Mouse (Mus musculus) MEL (cell line): ENCODE results near the gene Trappc3l. TPM values are rescaled to one million over a fixed set of nuclear protein-coding genes. Genes with fewer than 3 reads are reported as not detected.

Experiments
- DNase-seq: peaks from one replicate; pipeline ENCODE4 v3.0.0; 2011; ENCODE audit warnings: low read depth, low spot score
- H3K27ac ChIP-seq: 2 replicates; pipeline ENCODE4 v1.5.1; 2012; ENCODE audit warnings: low read depth, mild to moderate bottlenecking, control low read depth, low read length, moderate library complexity; ENCODE audit not compliant: control insufficient read depth
- H3K27me3 ChIP-seq, 2 experiments: fragments of 150-350 bp in 1 of 2; sonication (generic) in 1 of 2; 2 replicates each; pipeline ENCODE4 v1.6.1; 2012; ENCODE audit warnings: low read length in 2 of 2, mild to moderate bottlenecking in 2 of 2, improper control_type of control experiment in 1 of 2, moderate library complexity in 1 of 2; ENCODE audit not compliant: insufficient read depth in 2 of 2, control insufficient read depth in 1 of 2
- H3K36me3 ChIP-seq, 2 experiments: 2 replicates each; pipeline ENCODE4 v1.6.1; 2012 to 2014; ENCODE audit warnings: low read length in 2 of 2, improper control_type of control experiment in 1 of 2, inconsistent platforms in 1 of 2, mild to moderate bottlenecking in 1 of 2; ENCODE audit not compliant: insufficient read depth in 2 of 2, control insufficient read depth in 1 of 2
- H3K4me1 ChIP-seq, 2 experiments: fragments of 150-350 bp in 1 of 2; sonication (generic) in 1 of 2; 2 replicates each; pipeline ENCODE4 v1.6.1; 2012; ENCODE audit warnings: low read length in 2 of 2, improper control_type of control experiment in 1 of 2, mild to moderate bottlenecking in 1 of 2; ENCODE audit not compliant: insufficient read depth in 2 of 2, control insufficient read depth in 1 of 2
- H3K4me3 ChIP-seq, 2 experiments: fragments of 150-350 bp in 1 of 2; sonication (generic) in 1 of 2; 2 replicates each; pipeline ENCODE4 v1.5.1; 2012; ENCODE audit warnings: low read depth in 2 of 2, low read length in 2 of 2, mild to moderate bottlenecking in 2 of 2, moderate library complexity in 2 of 2, control low read depth in 1 of 2, improper control_type of control experiment in 1 of 2; ENCODE audit not compliant: control insufficient read depth in 1 of 2, insufficient read depth in 1 of 2
- H3K79me2 ChIP-seq: 2 replicates; pipeline ENCODE4 v1.6.1; 2012; ENCODE audit warnings: mild to moderate bottlenecking, low read length, moderate library complexity; ENCODE audit not compliant: control insufficient read depth, poor library complexity, insufficient read depth
- H3K9ac ChIP-seq: 2 replicates; pipeline ENCODE4 v1.6.1; 2012; ENCODE audit warnings: low read depth, mild to moderate bottlenecking, control low read depth, low read length, moderate library complexity; ENCODE audit not compliant: control insufficient read depth, poor library complexity, severe bottlenecking
- H3K9me3 ChIP-seq: fragments of 150-350 bp; sonication (generic); replicated peaks from 2 replicates; pipeline ENCODE4 v1.6.1; 2012; ENCODE audit warnings: mild to moderate bottlenecking, low read length, improper control_type of control experiment, moderate library complexity; ENCODE audit not compliant: insufficient read depth
- BHLHE40 ChIP-seq: IDR thresholded peaks from 2 replicates; pipeline ENCODE4 v1.6.1; 2012; ENCODE audit warnings: low read depth, mild to moderate bottlenecking, inconsistent platforms, low read length, improper control_type of control experiment, borderline replicate concordance
- CHD1 ChIP-seq: IDR thresholded peaks from 2 replicates; pipeline ENCODE4 v1.6.1; 2012; ENCODE audit warnings: low read depth, mild to moderate bottlenecking, inconsistent platforms, low read length, improper control_type of control experiment
- E2F4 ChIP-seq: IDR thresholded peaks from 2 replicates; pipeline ENCODE4 v1.6.1; 2011; ENCODE audit warnings: low read depth, low read length, improper control_type of control experiment, borderline replicate concordance
- ETS1 ChIP-seq: IDR thresholded peaks from 2 replicates; pipeline ENCODE4 v1.6.1; 2012; ENCODE audit warnings: low read depth, mild to moderate bottlenecking, inconsistent platforms, low read length, improper control_type of control experiment, moderate library complexity
- MAX ChIP-seq: IDR thresholded peaks from 2 replicates; pipeline ENCODE4 v1.6.1; 2011; ENCODE audit warnings: low read length, improper control_type of control experiment
- MAZ ChIP-seq: IDR thresholded peaks from 2 replicates; pipeline ENCODE4 v1.6.1; 2012; ENCODE audit warnings: low read depth, mild to moderate bottlenecking, inconsistent platforms, low read length, improper control_type of control experiment
- MXI1 ChIP-seq: IDR thresholded peaks from 2 replicates; pipeline ENCODE4 v1.6.1; 2011; ENCODE audit warnings: mild to moderate bottlenecking, low read depth, low read length, improper control_type of control experiment
- MYC ChIP-seq: IDR thresholded peaks from 2 replicates; pipeline ENCODE4 v1.6.1; 2011; ENCODE audit warnings: low read depth, mild to moderate bottlenecking, low read length, improper control_type of control experiment, moderate library complexity
- POLR2AphosphoS5 ChIP-seq: IDR thresholded peaks from 2 replicates; pipeline ENCODE4 v1.6.1; 2012; ENCODE audit warnings: low read depth, borderline replicate concordance, mild to moderate bottlenecking, inconsistent platforms, low read length, moderate library complexity, mixed read lengths
- TAL1 ChIP-seq: IDR thresholded peaks from 2 replicates; pipeline ENCODE4 v1.6.1; 2012; ENCODE audit warnings: mild to moderate bottlenecking, inconsistent platforms, low read length, moderate library complexity, mixed read lengths
- UBTF ChIP-seq: IDR thresholded peaks from 2 replicates; pipeline ENCODE4 v1.6.1; 2012; ENCODE audit warnings: low read depth, mild to moderate bottlenecking, inconsistent platforms, low read length, improper control_type of control experiment, moderate library complexity, borderline replicate concordance; ENCODE audit not compliant: insufficient read depth
- USF1 ChIP-seq: IDR thresholded peaks from 2 replicates; pipeline ENCODE4 v1.6.1; 2014; ENCODE audit warnings: low read depth, mild to moderate bottlenecking, inconsistent platforms, low read length, improper control_type of control experiment, moderate library complexity
- USF2 ChIP-seq, 2 experiments: IDR thresholded peaks; 2 replicates each; pipeline ENCODE4 v1.6.1; 2011 to 2012; ENCODE audit warnings: improper control_type of control experiment in 2 of 2, low read length in 2 of 2, borderline replicate concordance in 1 of 2, inconsistent platforms in 1 of 2, low read depth in 1 of 2, mild to moderate bottlenecking in 1 of 2; ENCODE audit not compliant: insufficient read depth in 1 of 2
- ZC3H11A ChIP-seq: IDR thresholded peaks from 2 replicates; pipeline ENCODE4 v1.6.1; 2012; ENCODE audit warnings: low read depth, mild to moderate bottlenecking, inconsistent platforms, low read length, improper control_type of control experiment
- ZKSCAN1 ChIP-seq: IDR thresholded peaks from 2 replicates; pipeline ENCODE4 v1.6.1; 2012; ENCODE audit warnings: low read depth, mild to moderate bottlenecking, inconsistent platforms, low read length, improper control_type of control experiment, moderate library complexity
- polyA plus RNA-seq, 2 experiments: library from polyadenylated mRNA; stranded (reverse) in 1 of 2; unstranded in 1 of 2; fragments of >175 nt in 1 of 2; fragments of >200 nt in 1 of 2; gene quantifications; 2 replicates each; pipeline versions ENCODE4 v1.2.1 to v1.2.4; 2012; ENCODE audit warnings: low replicate concordance in 2 of 2, low read depth in 1 of 2; ENCODE audit not compliant: insufficient read length in 2 of 2, insufficient read depth in 1 of 2, missing spikeins in 1 of 2
- total RNA-seq: library from RNA; depleted of rRNA; stranded (reverse); fragments of 300-350 nt; gene quantifications from 2 replicates; pipeline ENCODE4 v1.2.3, GENCODE M21; 2012

Trappc3l gene
- total and polyA plus RNA-seq, 3 experiments: not detected

DNA sequence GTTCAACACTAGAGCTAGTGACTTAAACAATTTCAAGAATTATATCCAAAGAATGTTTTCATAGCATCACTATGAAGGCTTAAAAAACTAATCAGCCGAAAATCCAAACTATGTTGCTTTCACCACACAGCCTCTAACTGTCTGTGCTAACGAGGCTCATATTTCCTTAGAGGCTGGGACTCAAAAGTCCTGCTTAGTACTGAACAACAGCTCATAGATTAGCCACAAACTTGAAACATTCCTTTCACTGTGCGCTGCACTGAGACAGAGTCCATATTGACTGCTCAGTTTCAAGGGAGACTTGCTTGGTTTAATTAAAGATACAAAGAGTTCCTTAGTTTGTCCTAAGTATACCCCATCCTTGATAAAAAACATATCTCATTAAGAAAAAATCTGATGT, 112.4 kb downstream of the Trappc3l start:
- H3K4me1 ChIP-seq: no peaks in the 10 kb centered on the region

DNA sequence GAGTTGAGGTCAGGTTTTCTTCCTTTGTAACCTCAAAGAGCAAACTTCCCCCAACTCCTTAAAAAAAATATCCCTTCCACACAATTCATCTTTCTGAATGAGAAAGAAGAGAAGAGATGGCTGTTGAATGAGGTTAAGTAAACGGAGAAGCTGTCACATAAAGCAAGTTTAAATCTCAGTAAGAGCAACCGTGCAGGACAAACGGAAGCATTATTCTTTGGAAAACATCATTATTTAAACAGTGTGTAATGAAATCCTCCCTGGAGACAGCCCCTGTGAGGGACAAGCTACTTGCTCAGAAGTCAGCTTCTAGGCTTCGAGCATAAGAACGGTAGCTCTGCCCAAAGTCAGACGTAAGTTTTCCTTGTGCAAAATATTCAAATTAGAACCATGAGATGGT, 113.1 kb downstream of the Trappc3l start:
- Histone ChIP-seq H3K9me3 (no peaks in the 10 kb centered on the region), H3K36me3 (no peaks in the 10 kb centered on the region), H3K27ac (no peak overlapping the region), H3K27me3 (no peaks in the 10 kb centered on the region), H3K9ac (no peak overlapping the region), H3K79me2 (no peaks in the 10 kb centered on the region), H3K4me3 (no peak overlapping the region), H3K4me1 (no peaks in the 10 kb centered on the region)
- TF ChIP-seq USF1 (no peak), BHLHE40 (no peak), MAZ (no peak), UBTF (no peak), TAL1 (no peak), E2F4 (no peak), USF2 (IDR thresholded peaks at IDR 0.05; ENCODE audit: borderline replicate concordance in 1 of 2, insufficient read depth in 1 of 2, low read depth in 1 of 2, low read length in 2 of 2) (no peak)
- DNase-seq: no peak

More for the DNA sequence above, 112.4 kb downstream of the Trappc3l start:
- Histone ChIP-seq H3K79me2 (no peaks in the 10 kb centered on the region), H3K36me3 (no peaks in the 10 kb centered on the region), H3K9me3 (no peaks in the 10 kb centered on the region), H3K9ac (no peak overlapping the region), H3K4me3 (no peak overlapping the region), H3K27me3 (no peaks in the 10 kb centered on the region), H3K27ac (no peak overlapping the region)
- no peak for DNase-seq
- TF ChIP-seq MYC: no peak

DNA sequence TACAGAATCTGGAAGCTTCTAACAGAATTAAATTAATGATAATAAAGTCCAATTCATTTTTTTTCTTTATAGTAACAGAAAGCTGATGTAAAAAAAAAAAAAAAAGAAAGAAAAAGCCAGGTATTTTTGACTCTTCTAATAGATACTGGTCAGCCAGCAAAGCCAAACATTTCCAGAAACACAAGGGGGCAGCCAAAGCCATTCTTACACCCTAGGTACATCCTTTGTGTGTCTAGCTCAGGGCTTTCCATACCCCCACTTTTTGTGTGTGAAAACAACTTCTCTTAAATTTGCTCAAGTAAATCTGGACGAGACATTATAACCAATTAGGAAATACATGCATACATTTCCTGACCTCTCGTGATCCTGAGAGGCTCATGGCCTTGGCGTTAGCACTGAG, 114.4 kb downstream of the Trappc3l start:
- DNase-seq: no peak
- TF ChIP-seq ZC3H11A: no peak
- TF ChIP-seq CHD1: no peak
- no peak for TF ChIP-seq ETS1
- no peak for TF ChIP-seq UBTF
- TF ChIP-seq POLR2AphosphoS5: no peak
- no peak for TF ChIP-seq E2F4
- TF ChIP-seq MAX: no peak
- TF ChIP-seq MYC: no peak
- no peak for TF ChIP-seq ZKSCAN1
- no peak for TF ChIP-seq MXI1
- Histone ChIP-seq H3K4me3 (no peak overlapping the region), H3K9me3 (no peaks in the 10 kb centered on the region), H3K9ac (no peak overlapping the region), H3K4me1 (no peaks in the 10 kb centered on the region), H3K27me3 (no peaks in the 10 kb centered on the region; a peak in 1 of 4 replicates), H3K36me3 (no peaks in the 10 kb centered on the region), H3K27ac (no peak overlapping the region), H3K79me2 (no peaks in the 10 kb centered on the region)
